Mouse (Mus musculus) layer of hippocampus, adult 2 months (tissue): Measurements from ENCODE around the gene Angel1. TPM values are rescaled to one million over a fixed set of nuclear protein-coding genes. Genes with fewer than 3 reads are reported as not detected.

ENCODE experiments used
- DNase-seq, 2 experiments: peaks; one replicate each; pipeline ENCODE4 v3.0.0; 2022; ENCODE audit warnings: low spot score in 2 of 2
- H3K27ac ChIP-seq: fragments of 200-600 bp; 2 replicates; pipeline ENCODE4 v1.8.1; 2022
- H3K4me3 ChIP-seq: fragments of 200-600 bp; 2 replicates; pipeline ENCODE4 v1.8.1; 2022; ENCODE audit warnings: mild to moderate bottlenecking
- CTCF ChIP-seq: fragments of 200-600 bp; conservative IDR thresholded peaks from 2 replicates; pipeline ENCODE4 v1.8.1; 2022; ENCODE audit warnings: antibody characterized with exemption, mild to moderate bottlenecking, moderate library complexity
- total RNA-seq, 2 experiments: library from RNA; stranded (reverse); gene quantifications; 2 replicates each; pipeline ENCODE4 v1.2.3; 2021

Angel1 gene
- total RNA-seq, 2 experiments from 2014 or later, result 5.6 to 5.8 TPM

- Histone ChIP-seq H3K4me3 (no peak overlapping the region), H3K27ac (peak overlapping the region; percentile 87)
- no peak for DNase-seq
- TF ChIP-seq CTCF, result no peak
These were observed 27.7 kb downstream of the Angel1 start for GRCm38 (mm10) chr12:86698537-86698936.

GRCm38 (mm10) chr12:86697996-86698395 is 28.3 kb downstream of the Angel1 start:
- TF ChIP-seq CTCF, result no peak
- H3K4me3 ChIP-seq, result no peak overlapping the region
- H3K27ac ChIP-seq, result peak overlapping the region; percentile 87
- no peak for DNase-seq

GRCm38 (mm10) chr12:86694441-86694840 is 31.8 kb downstream of the Angel1 start:
- TF ChIP-seq CTCF, result no peak
- H3K4me3 ChIP-seq, result no peak overlapping the region
- no peak for DNase-seq

GRCm38 (mm10) chr12:86693389-86693788 is 32.9 kb downstream of the Angel1 start:
- Histone ChIP-seq H3K27ac (no peak overlapping the region; the same call in 1 of the 2 replicates), H3K4me3 (no peak overlapping the region)
- DNase-seq, result no peak
- TF ChIP-seq CTCF, result no peak

More at GRCm38 (mm10) chr12:86694441-86694840, 31.8 kb downstream of the Angel1 start:
- H3K27ac ChIP-seq, result no peak overlapping the region

- TF ChIP-seq CTCF, result no peak
- DNase-seq, result no peak
- H3K27ac ChIP-seq, result peak overlapping the region; percentile 70
- no peak overlapping the region for H3K4me3 ChIP-seq
These were observed 33.5 kb downstream of the Angel1 start for GRCm38 (mm10) chr12:86692471-86693356.

- TF ChIP-seq CTCF, result no peak
- no peak for DNase-seq
- H3K27ac ChIP-seq, result peak overlapping the region; percentile 70
- no peak overlapping the region for H3K4me3 ChIP-seq
These were observed 35.4 kb downstream of the Angel1 start for GRCm38 (mm10) chr12:86690700-86691485.

- TF ChIP-seq CTCF, result no peak
- no peak for DNase-seq
- no peak overlapping the region for H3K4me3 ChIP-seq
- no peak overlapping the region for H3K27ac ChIP-seq
These were observed 37.3 kb downstream of the Angel1 start for GRCm38 (mm10) chr12:86688917-86689316.

- peak overlapping the region; percentile 68 for H3K27ac ChIP-seq
- DNase-seq, result no peak
- H3K4me3 ChIP-seq, result no peak overlapping the region
- no peak for TF ChIP-seq CTCF
These were observed 38.2 kb downstream of the Angel1 start for GRCm38 (mm10) chr12:86687971-86688573.

GRCm38 (mm10) chr12:86687445-86687955 is 38.8 kb downstream of the Angel1 start:
- DNase-seq, result no peak
- H3K4me3 ChIP-seq, result no peak overlapping the region
- H3K27ac ChIP-seq, result peak overlapping the region; percentile 68
- TF ChIP-seq CTCF, result no peak

GRCm38 (mm10) chr12:86686551-86687330 is 39.5 kb downstream of the Angel1 start:
- TF ChIP-seq CTCF, result no peak
- Histone ChIP-seq H3K4me3 (no peak overlapping the region), H3K27ac (peak overlapping the region; percentile 57)
- no peak for DNase-seq

- no peak for TF ChIP-seq CTCF
- Histone ChIP-seq H3K27ac (peak overlapping the region; percentile 52), H3K4me3 (no peak overlapping the region)
- peak in 1 of 2 experiments; percentile 65 for DNase-seq
These were observed 41.0 kb downstream of the Angel1 start for GRCm38 (mm10) chr12:86685275-86685674.

- no peak for DNase-seq
- TF ChIP-seq CTCF, result no peak
These were observed 42.6 kb downstream of the Angel1 start for GRCm38 (mm10) chr12:86683698-86684097.

More at GRCm38 (mm10) chr12:86683698-86684097, 42.6 kb downstream of the Angel1 start:
- peak overlapping the region; percentile 52; the same call in 1 of the 2 replicates for H3K27ac ChIP-seq
- H3K4me3 ChIP-seq, result no peak overlapping the region
